Mouse (Mus musculus) CD4-positive, CD25-positive, alpha-beta regulatory T cell, adult 4 months (primary cell): ENCODE results near the gene Ttc22. TPM values are rescaled to one million over a fixed set of nuclear protein-coding genes. Genes with fewer than 3 reads are reported as not detected.

Source experiments
- ATAC-seq: one replicate; pipeline ENCODE4 v1.8.0; 2017
- polyA plus RNA-seq, 2 experiments: library from polyadenylated mRNA; unstranded; fragments of 100-300 nt; shearing (Covaris generic); gene quantifications; one replicate each; pipeline ENCODE4 v1.2.1; 2017

Gene Ttc22
- polyA plus RNA-seq, 2 experiments from 2014 or later = not detected

GRCm38 (mm10) chr4:106617056-106617455 is 5.2 kb upstream of the Ttc22 start, which contains the start of gene Lexm:
Gene Lexm (minus strand): TSS chr4:106617241.
- no peak for ATAC-seq

- ATAC-seq = no peak
Measured at GRCm38 (mm10) chr4:106618898-106619297, 3.3 kb upstream of the Ttc22 start.

DNA sequence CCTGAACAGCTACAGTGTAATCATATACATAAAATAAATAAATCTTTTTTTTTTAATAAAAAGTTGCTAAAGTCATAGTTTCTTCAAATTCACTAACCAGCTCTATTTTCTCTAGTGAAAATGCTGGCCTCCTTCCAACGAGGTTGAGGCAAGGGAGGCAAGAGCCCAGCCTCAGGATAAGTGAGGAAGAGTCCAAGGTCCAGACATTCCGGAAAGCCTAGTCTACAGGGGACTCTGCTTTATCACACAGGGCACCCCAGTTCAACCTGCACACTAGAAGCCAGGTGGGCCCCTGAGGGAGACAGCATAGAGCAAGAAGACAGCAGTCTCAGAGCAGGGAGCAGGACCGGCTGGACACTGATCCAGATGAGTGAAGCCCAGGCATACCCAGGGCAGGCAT is 804 bp upstream of the Ttc22 start:
- no peak for ATAC-seq

DNA sequence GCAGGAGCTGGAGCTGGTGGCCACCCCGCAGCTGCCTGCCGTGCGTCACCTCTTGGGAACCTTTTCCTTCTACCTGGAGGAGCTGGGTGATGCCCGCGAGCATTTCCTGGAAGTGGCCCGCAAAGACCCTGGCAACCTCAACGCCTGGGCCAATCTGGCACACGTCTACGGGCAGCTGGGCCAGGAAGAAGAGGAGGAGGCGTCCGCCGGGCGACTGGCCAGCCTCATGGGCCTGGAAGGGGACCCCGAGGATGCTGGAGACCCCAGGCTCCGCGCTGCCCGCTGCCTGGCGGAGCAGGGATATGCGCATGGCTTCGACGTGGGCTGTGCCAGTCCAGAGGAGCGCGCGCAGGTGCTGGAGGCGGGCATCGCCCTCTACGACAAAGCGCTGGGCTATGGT is 480 bp downstream of the Ttc22 start:
- ATAC-seq = no peak

GRCm38 (mm10) chr4:106624271-106624670 is 2.0 kb downstream of the Ttc22 start:
- ATAC-seq = no peak

DNA sequence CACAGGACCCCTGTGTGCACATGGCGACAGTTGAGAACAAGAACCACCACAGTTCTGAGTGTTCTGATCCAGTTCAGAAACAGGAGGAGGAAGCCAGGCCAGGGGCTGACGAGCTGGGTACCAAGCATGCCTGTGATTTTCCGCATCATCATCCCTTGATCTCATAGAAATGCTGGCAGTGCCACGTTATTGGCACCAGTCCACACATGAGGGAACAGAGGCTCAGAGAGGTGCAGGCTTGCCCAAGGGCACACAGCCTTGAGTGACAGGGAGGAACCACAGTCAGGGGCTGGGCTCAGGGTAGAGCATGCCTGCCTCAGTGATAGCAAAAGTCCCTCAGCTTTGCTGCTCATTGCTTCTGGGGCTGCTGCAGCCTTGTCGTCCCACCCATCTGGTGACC is 5.6 kb downstream of the Ttc22 start:
- no peak for ATAC-seq

GRCm38 (mm10) chr4:106628650-106629360 is 6.6 kb downstream of the Ttc22 start:
- ATAC-seq = no peak

- ATAC-seq = no peak
Measured at GRCm38 (mm10) chr4:106629374-106629773, 7.1 kb downstream of the Ttc22 start.

GRCm38 (mm10) chr4:106630333-106631220 is 8.3 kb downstream of the Ttc22 start:
- ATAC-seq = peak; percentile 29

DNA sequence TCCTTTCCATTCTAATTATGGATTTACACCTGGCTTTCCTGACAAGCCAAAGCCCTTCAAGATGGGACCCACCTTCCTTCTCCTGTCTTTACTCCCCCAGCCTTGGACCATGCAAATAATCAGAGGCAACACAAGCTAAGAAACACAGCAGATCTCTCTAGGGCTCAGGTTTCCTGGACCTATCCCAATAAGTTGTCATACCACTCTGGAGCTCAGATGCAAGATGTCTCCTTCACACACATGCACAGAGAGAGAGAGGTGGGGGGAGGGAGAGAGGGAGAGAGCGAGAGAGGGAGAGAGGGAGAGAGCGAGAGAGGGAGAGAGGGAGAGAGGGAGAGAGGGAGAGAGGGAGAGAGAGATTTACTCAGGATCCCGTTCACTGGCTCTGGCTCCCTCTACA is 10.1 kb downstream of the Ttc22 start:
- ATAC-seq = no peak

DNA sequence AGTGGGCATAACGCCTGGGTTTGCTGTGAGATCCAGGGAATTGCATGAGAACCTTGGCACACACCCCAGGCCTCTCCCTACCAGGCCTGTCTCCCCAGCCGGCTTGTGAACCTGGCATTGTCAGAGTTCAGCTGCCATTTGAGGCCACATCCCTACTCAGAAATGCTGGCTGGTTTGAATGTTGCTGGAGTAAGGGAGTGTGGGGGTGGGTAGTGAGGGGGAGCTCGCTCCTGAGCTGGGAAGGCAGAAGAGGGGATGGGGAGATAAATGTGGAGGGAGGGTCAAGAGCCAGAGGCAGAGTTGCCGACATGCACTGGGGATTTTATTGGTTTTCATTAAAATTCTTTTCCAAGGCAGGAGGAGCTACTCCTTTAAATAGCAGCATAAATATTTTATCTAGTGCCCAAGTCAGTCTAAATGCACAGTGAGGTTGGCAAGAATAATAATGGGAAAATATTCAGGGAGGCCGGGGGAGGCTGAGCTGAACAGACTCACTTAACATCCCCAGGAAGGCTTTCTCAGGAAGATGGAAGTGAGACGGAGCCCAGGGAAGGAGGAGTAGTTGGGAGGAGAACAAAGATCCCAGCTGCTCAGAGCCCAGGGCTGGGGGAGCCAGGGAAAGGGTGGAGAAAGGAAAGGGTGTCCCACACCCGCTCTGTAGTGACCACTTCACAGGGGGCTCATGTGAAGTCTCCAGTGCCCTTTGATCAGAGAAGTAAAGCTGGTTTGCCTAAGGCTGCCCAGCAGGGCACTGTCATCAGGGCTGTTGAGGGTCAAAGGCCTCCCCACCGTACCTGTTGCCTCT is 11.3 kb downstream of the Ttc22 start:
- ATAC-seq = no peak

GRCm38 (mm10) chr4:106634086-106634479 is 11.9 kb downstream of the Ttc22 start:
- no peak for ATAC-seq

GRCm38 (mm10) chr4:106643483-106644217 is 21.4 kb downstream of the Ttc22 start:
- ATAC-seq = no peak

- no peak for ATAC-seq
Measured at GRCm38 (mm10) chr4:106644218-106644610, 22.0 kb downstream of the Ttc22 start.

- ATAC-seq = no peak
Measured at GRCm38 (mm10) chr4:106645797-106646196, 23.6 kb downstream of the Ttc22 start.

DNA sequence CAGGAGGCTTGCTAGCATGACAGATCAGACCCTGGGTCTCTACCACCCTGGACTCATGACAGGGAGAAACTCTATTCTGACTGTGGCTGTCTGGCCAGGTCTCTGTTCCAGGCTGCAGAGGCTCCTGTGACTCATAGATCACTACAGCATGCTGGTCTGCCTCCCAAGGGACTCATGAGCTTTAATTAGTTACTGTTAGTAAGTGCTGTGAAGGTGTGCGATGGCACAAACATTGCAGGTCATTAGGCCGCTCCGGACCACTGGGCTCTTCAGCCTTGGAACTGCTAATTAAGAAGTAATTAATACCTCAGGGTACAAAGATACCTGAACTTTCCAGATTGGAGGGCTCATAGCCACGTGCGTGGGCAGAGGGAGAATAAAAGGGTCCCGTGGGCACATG is 24.9 kb downstream of the Ttc22 start:
- no peak for ATAC-seq

- ATAC-seq = peak; percentile 98
Measured at GRCm38 (mm10) chr4:106650833-106651527, 28.7 kb downstream of the Ttc22 start, which contains the start of gene Pars2. Gene Pars2 (plus strand): TSS chr4:106651069.

- no peak for ATAC-seq
Measured at GRCm38 (mm10) chr4:106652546-106652945, 30.3 kb downstream of the Ttc22 start.

DNA sequence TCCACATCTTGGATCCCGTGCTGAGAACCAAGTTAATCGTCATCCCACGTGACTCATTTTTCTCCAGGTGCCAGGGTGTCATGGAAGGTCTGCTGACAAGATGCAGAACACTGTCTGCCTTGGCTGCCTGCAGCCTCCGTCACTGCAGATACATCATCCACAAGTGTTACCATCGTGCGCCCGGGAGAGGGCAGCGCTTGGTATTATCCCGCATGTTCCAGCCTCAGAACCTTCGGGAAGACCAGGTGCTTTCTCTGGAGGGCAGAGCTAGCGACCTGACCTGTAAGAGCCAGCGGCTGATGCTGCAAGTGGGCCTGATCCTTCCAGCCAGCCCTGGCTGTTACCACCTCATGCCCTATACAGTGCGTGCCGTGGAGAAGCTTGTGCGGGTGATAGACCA is 30.8 kb downstream of the Ttc22 start:
- ATAC-seq = no peak

DNA sequence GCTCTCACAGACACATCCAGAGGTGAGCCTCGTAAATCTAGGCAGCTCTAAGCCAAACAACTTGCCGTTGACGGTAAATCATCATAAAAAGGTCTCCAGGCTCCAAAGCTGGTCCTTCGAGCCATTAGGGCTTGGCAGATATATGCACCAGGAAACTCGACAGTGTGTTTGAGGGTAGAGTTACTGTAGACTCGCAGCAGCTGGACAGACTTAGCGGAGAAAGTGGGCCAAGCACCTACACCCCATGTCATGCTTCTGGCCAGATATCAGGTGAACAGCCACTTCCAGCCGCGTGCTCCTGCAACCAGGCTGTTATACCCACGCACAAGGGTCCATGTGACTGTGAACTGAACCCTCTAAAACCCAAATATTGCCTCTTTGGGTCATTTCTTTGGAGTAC is 33.4 kb downstream of the Ttc22 start:
- no peak for ATAC-seq

GRCm38 (mm10) chr4:106663956-106664470 is 41.8 kb downstream of the Ttc22 start:
- ATAC-seq = no peak
